Mouse (Mus musculus) liver, embryonic 11.5 days (tissue): ENCODE measurements at regions not wholly inside any gene's neighbourhood (a gene's known extent, or its start where the extent isn't known, plus 50 kb on each side); places are given as distances from the start of the nearest gene placed in this dataset.

Experiments used
- ATAC-seq: fragments of 200-750 bp; cut with Nextera tagmentation; replicated peaks from 2 replicates; pipeline ENCODE4 v1.8.0; 2017; ENCODE audit warnings: moderate number of reproducible peaks, mild to moderate bottlenecking, moderate TSS enrichment, moderate library complexity; ENCODE audit not compliant: low FRiP score
- DNase-seq: peaks from one replicate; pipeline ENCODE4 v3.0.0-alpha.2; 2017; ENCODE audit warnings: low spot score
- H3K27ac ChIP-seq: fragments of 300-500 bp; sonication (generic); 2 replicates; pipeline ENCODE4 v1.5.1; 2014; ENCODE audit warnings: mild to moderate bottlenecking, low read depth, low read length, control low read depth
- H3K27me3 ChIP-seq: fragments of 300-500 bp; sonication (generic); replicated peaks from 2 replicates; pipeline ENCODE4 v1.6.1; 2014; ENCODE audit warnings: low read length, mixed read lengths; ENCODE audit not compliant: control insufficient read depth, insufficient read depth
- H3K36me3 ChIP-seq: fragments of 300-500 bp; sonication (generic); 2 replicates; pipeline ENCODE4 v1.6.1; 2014; ENCODE audit warnings: mild to moderate bottlenecking, low read length, moderate library complexity, mixed read lengths; ENCODE audit not compliant: control insufficient read depth, insufficient read depth
- H3K4me1 ChIP-seq: fragments of 300-500 bp; sonication (generic); replicated peaks from 2 replicates; pipeline ENCODE4 v1.6.1; 2014; ENCODE audit warnings: low read length, mixed read lengths; ENCODE audit not compliant: control insufficient read depth, insufficient read depth
- H3K4me2 ChIP-seq: fragments of 300-500 bp; sonication (generic); 2 replicates; pipeline ENCODE4 v1.6.1; 2014; ENCODE audit warnings: mild to moderate bottlenecking, control low read depth, moderate library complexity
- H3K4me3 ChIP-seq: fragments of 300-500 bp; sonication (generic); 2 replicates; pipeline ENCODE4 v1.5.1; 2014; ENCODE audit warnings: low read depth, low read length, control low read depth
- H3K9ac ChIP-seq: fragments of 300-500 bp; sonication (generic); 2 replicates; pipeline ENCODE4 v1.6.1; 2014; ENCODE audit warnings: low read depth, low read length, control low read depth
- H3K9me3 ChIP-seq: fragments of 300-500 bp; sonication (generic); 2 replicates; pipeline ENCODE4 v1.6.1; 2016; ENCODE audit warnings: low read length, inconsistent platforms, mixed read lengths; ENCODE audit not compliant: control insufficient read depth
- WGBS: fragments of 180-500 bp; shearing (Covaris S2); extraction: QIAGEN DNeasy Blood & Tissue Kit; methylation state at CpG from one replicate; pipeline ENCODE4 v1.1.7; 2014; 5-methylcytosine and 5-hydroxymethylcytosine counted together

DNA sequence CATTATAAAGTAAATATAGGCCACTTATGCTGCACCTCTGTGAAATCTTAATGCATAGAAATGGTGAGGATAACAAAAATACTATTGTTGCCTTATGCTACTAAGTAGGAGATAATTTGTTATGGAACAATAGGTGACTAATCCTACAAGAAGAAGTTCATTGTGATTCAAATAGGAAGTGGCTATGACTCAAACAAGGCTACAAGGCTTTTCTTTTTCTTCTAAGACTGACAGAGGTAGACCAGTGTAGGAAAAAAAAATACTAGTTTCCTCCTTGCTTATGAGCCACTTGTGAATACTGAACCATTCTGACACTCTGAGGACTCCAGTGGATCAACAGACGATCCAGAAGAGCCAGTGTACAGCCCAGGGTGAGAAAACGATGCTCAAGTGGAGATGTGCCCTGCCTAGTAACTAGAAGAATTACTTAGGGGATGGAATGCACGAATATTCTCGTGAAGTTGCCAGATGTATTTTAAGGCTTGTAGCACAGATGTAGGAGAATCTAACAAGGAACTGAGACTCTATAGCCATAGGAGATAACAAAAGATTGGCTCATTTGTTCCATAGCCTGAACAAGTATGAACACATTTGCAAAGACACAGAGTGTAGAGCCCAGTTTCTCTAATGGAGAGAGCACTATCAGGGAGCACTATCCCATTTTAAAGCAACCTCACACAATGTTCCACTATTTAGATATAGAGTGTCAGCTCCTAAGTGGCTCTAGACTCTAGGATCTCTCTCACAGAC, 60.3 kb downstream of the Fzd1 start:
- no peaks in the 10 kb centered on the region for H3K36me3 ChIP-seq
- H3K27me3 ChIP-seq = no peaks in the 10 kb centered on the region
- DNase-seq (no peak), ATAC-seq (no peak)
- no peak overlapping the region for H3K4me2 ChIP-seq
- 74% methylated on average over 4 of the region's 4 CpGs for WGBS
- H3K4me1 ChIP-seq = no peaks in the 10 kb centered on the region
- no peak overlapping the region for H3K9ac ChIP-seq
- no peak overlapping the region for H3K27ac ChIP-seq
- no peak overlapping the region for H3K4me3 ChIP-seq
- no peaks in the 10 kb centered on the region for H3K9me3 ChIP-seq

DNA sequence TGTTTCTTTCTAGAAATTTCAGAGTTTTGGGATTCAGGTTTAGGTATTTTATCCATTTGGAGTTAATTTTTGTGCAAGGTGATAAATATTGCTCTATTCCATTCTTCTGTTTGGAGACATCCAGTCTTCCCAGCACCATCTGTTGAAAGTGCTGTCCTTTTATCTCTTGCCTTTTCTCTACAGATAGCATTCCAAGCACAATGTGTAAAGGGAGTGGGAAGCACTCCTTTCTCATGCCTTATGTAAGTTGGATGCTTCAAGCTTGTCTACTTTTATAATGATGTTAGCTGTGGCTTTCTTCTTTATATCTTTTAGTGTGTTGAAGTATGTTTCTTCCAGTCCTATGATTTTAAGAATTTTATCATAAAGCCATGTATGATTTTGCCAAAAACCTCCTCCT, 61.1 kb downstream of the Fzd1 start:
- Histone ChIP-seq H3K27ac (no peak overlapping the region), H3K27me3 (no peaks in the 10 kb centered on the region), H3K4me3 (no peak overlapping the region), H3K4me1 (no peaks in the 10 kb centered on the region), H3K9me3 (no peaks in the 10 kb centered on the region), H3K9ac (no peak overlapping the region), H3K36me3 (no peaks in the 10 kb centered on the region), H3K4me2 (no peak overlapping the region)
- ATAC-seq (no peak), DNase-seq (no peak)

DNA sequence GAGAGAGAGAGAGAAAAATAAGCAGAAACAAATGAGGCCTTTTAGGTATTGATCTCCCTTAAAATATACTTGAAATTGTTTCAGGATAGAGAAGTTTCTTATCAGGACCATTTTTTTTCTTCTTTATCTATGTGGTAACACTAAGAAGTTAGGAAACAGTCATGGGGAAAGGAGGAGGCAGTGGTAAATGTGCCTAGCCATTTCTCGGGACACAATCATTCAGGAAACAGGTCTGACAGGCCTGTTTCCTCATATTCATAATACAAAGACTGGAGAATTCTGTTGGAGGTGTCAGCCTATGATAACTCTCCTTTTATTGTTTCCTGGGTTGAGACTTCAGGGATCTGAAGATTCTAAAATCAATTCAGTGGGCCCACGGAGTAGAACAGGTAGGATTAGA, 68.7 kb downstream of the Fzd1 start:
- ATAC-seq (no peak), DNase-seq (no peak)
- Histone ChIP-seq H3K9ac (no peak overlapping the region), H3K27me3 (no peaks in the 10 kb centered on the region), H3K27ac (no peak overlapping the region), H3K4me1 (no peaks in the 10 kb centered on the region), H3K4me3 (no peak overlapping the region), H3K4me2 (no peak overlapping the region), H3K9me3 (no peaks in the 10 kb centered on the region), H3K36me3 (no peaks in the 10 kb centered on the region)
- 41% methylated on average over 2 of the region's 2 CpGs for WGBS

DNA sequence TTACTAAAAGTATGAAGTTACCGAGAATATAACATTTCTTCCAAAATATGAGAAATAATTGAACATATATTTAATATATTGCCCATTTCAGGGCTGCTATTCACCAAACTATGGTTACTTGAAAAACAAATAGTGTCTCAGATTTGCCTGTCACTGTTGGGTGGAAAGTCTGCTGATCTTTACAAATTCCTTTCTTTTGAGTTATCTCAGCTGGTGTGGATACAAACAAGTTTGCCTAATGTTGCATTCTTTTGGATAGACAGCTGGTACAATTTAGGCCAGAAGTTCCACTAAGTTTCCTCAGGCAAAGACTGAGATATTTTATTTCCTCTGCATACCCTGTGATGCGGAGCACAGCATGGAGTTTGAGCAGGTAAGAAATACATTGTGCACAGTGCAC, 82.5 kb downstream of the Fzd1 start:
- Histone ChIP-seq H3K27ac (no peak overlapping the region), H3K9me3 (no peaks in the 10 kb centered on the region), H3K36me3 (no peaks in the 10 kb centered on the region), H3K4me3 (no peak overlapping the region), H3K27me3 (no peaks in the 10 kb centered on the region), H3K4me1 (no peaks in the 10 kb centered on the region), H3K4me2 (no peak overlapping the region), H3K9ac (no peak overlapping the region)
- 83% methylated on average over 2 of the region's 2 CpGs for WGBS
- ATAC-seq (no peak), DNase-seq (no peak)

DNA sequence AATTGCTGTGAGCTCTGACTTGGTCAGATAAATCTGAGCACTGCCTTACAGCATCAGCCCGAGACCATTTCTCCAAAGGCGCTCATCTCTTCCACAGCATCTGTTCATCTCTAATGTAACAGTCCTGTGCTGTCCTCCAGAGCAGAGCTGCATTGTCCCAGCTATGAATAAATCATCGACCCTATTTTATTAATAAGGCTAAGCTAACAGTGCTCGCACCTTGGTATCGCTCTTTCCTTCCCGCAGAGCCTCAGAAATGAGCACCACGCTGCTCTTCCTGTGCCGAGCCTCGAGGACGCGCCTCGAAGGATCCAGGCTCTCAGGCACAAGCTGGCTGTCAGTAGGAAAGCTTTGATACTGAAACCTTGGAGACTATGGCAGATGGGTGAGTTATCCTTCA, 91.5 kb downstream of the Fzd1 start:
- Histone ChIP-seq H3K4me3 (no peak overlapping the region), H3K9ac (no peak overlapping the region), H3K36me3 (no peaks in the 10 kb centered on the region), H3K27ac (no peak overlapping the region), H3K4me2 (no peak overlapping the region), H3K27me3 (no peaks in the 10 kb centered on the region), H3K9me3 (no peaks in the 10 kb centered on the region), H3K4me1 (no peaks in the 10 kb centered on the region)
- DNase-seq = no peak
- ATAC-seq = no peak
- WGBS = 73% methylated on average over 12 of the region's 12 CpGs

DNA sequence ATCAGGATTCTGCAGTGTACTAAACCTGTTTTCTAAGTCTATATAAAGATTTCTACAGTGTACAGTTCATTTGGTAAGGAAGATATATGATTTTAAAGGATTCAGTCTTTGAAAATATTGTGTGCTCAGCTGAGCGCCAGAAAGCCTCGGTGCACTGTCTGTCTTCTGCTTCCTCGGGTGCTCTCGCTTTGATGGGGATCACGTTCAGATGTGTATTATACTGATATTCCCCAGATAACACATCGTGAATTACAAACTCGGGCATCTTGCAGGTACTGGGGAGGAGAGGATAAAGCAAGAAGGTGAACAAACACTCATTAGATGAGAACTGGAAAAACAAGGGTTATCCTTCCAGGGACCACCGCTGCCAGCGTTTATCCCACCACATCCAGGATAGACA, 91.9 kb downstream of the Fzd1 start:
- Histone ChIP-seq H3K9me3 (no peaks in the 10 kb centered on the region), H3K9ac (no peak overlapping the region), H3K27me3 (no peaks in the 10 kb centered on the region), H3K36me3 (no peaks in the 10 kb centered on the region), H3K4me2 (no peak overlapping the region), H3K4me3 (no peak overlapping the region), H3K4me1 (no peaks in the 10 kb centered on the region), H3K27ac (no peak overlapping the region)
- ATAC-seq = no peak
- 80% methylated on average over 9 of the region's 9 CpGs for WGBS
- no peak for DNase-seq

DNA sequence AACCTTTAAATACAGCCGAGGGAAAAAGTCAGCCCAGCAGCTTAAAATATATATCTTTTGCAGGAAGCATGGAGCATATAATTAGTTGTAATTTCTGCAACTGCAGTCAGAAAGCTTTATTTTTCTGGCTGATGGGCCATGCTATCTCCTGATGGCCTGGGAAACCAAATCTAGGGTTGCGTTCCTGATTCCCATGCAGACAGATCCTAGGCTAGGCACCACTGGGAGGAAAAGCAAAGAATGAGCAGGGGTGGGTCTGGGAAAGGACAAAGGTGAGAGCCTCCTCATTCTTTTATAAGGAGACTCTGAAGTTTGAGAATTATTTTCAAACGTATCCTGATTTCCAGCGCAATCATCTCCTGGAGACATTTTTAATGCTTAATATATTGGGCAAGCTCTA, 92.9 kb downstream of the Fzd1 start:
- Histone ChIP-seq H3K9me3 (no peaks in the 10 kb centered on the region), H3K36me3 (no peaks in the 10 kb centered on the region), H3K27me3 (no peaks in the 10 kb centered on the region), H3K4me1 (no peaks in the 10 kb centered on the region), H3K9ac (no peak overlapping the region), H3K27ac (no peak overlapping the region), H3K4me3 (no peak overlapping the region), H3K4me2 (no peak overlapping the region)
- ATAC-seq (no peak), DNase-seq (no peak)
- 71% methylated on average over 4 of the region's 4 CpGs for WGBS

DNA sequence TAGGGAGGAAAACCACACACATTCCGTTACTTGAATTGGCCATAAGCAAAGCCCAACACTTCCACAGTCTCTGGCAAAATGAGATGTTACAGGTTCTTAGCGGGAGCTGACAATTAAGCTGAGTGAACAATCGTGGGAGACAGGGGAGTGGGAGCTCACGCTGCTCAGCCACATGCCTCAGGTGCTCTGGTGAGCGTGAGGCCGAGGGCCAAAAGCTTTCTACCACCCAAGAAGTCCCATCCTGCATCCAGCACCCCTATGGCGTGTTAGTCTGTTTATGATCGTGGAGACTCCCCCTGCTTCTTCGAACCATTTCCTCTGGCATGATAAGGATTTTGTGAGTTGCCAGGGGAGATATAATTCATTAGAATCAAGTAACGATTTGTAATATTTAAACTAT, 93.3 kb downstream of the Fzd1 start:
- Histone ChIP-seq H3K27ac (no peak overlapping the region), H3K9me3 (no peaks in the 10 kb centered on the region), H3K4me2 (no peak overlapping the region), H3K36me3 (no peaks in the 10 kb centered on the region), H3K9ac (no peak overlapping the region), H3K4me1 (no peaks in the 10 kb centered on the region), H3K4me3 (no peak overlapping the region), H3K27me3 (no peaks in the 10 kb centered on the region)
- 55% methylated on average over 10 of the region's 10 CpGs for WGBS
- ATAC-seq (no peak), DNase-seq (no peak)

DNA sequence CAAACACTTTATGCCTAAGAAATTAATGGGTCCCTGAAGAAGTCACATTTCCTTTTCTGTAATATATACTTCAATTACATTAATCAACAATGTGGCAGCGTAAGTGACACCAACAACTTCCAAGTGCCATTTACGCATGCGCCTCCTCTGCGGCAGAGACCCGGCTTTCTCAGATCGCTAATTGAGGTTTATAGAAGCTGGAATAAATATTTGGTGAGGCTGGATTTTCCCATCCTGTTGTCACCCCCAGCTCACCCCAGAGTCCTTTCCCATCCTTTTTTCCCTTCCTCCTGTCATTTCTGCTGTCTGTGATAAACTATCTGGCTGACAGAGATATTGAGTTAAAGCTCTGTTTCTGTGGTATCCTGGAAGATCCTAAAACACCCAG, 95.6 kb downstream of the Fzd1 start:
- H3K4me3 ChIP-seq = no peak overlapping the region
- no peaks in the 10 kb centered on the region for H3K4me1 ChIP-seq
- no peak overlapping the region for H3K27ac ChIP-seq
- H3K27me3 ChIP-seq = no peaks in the 10 kb centered on the region
- H3K36me3 ChIP-seq = no peaks in the 10 kb centered on the region
- no peaks in the 10 kb centered on the region for H3K9me3 ChIP-seq
- 56% methylated on average over 6 of the region's 6 CpGs for WGBS
- no peak overlapping the region for H3K9ac ChIP-seq
- ATAC-seq = no peak
- no peak for DNase-seq
- H3K4me2 ChIP-seq = no peak overlapping the region
